Mouse (Mus musculus): Measurements from ENCODE around the gene Fbxo40.

Fbxo40 gene

GRCm38 (mm10) chr16:36947646-36948197 lies 42.5 kb downstream of the Fbxo40 start:
- no peak for DNase-seq (ENCODE audit: extremely low read depth, insufficient read length, low spot score)

GRCm38 (mm10) chr16:36946459-36947159 lies 43.7 kb downstream of the Fbxo40 start:
- no peak for DNase-seq (ENCODE audit: extremely low read depth, insufficient read length, low spot score)

- DNase-seq (ENCODE audit: extremely low read depth, insufficient read length, low spot score), result no peak
These were observed 45.3 kb downstream of the Fbxo40 start for GRCm38 (mm10) chr16:36944895-36945424.

GRCm38 (mm10) chr16:36943591-36943990 lies 46.7 kb downstream of the Fbxo40 start:
- DNase-seq (ENCODE audit: extremely low read depth, insufficient read length, low spot score), result no peak

- no peak for DNase-seq (ENCODE audit: extremely low read depth, insufficient read length, low spot score)
These were observed 48.4 kb downstream of the Fbxo40 start for GRCm38 (mm10) chr16:36941895-36942294.

GRCm38 (mm10) chr16:36941137-36941727 lies 49.0 kb downstream of the Fbxo40 start:
- DNase-seq (ENCODE audit: extremely low read depth, insufficient read length, low spot score), result no peak

GRCm38 (mm10) chr16:36935814-36936213 lies 54.5 kb downstream of the Fbxo40 start:
- DNase-seq (ENCODE audit: extremely low read depth, insufficient read length, low spot score), result no peak

- no peak for DNase-seq (ENCODE audit: extremely low read depth, insufficient read length, low spot score)
These were observed 55.2 kb downstream of the Fbxo40 start, which contains the start of gene Hcls1 for GRCm38 (mm10) chr16:36934841-36935620. Hcls1 (plus strand) TSS chr16:36934983.

GRCm38 (mm10) chr16:36934131-36934840 lies 56.0 kb downstream of the Fbxo40 start:
- DNase-seq (ENCODE audit: extremely low read depth, insufficient read length, low spot score), result no peak

- DNase-seq (ENCODE audit: extremely low read depth, insufficient read length, low spot score), result no peak
These were observed 57.7 kb downstream of the Fbxo40 start for GRCm38 (mm10) chr16:36932546-36932945.

GRCm38 (mm10) chr16:36931976-36932375 lies 58.3 kb downstream of the Fbxo40 start:
- no peak for DNase-seq (ENCODE audit: extremely low read depth, insufficient read length, low spot score)

- DNase-seq (ENCODE audit: extremely low read depth, insufficient read length, low spot score), result no peak
These were observed 58.9 kb downstream of the Fbxo40 start for GRCm38 (mm10) chr16:36931381-36931780.

GRCm38 (mm10) chr16:36930231-36931136 lies 59.8 kb downstream of the Fbxo40 start:
- no peak for DNase-seq (ENCODE audit: extremely low read depth, insufficient read length, low spot score)

- no peak for DNase-seq (ENCODE audit: extremely low read depth, insufficient read length, low spot score)
These were observed 61.1 kb downstream of the Fbxo40 start for GRCm38 (mm10) chr16:36929216-36929615.

- DNase-seq (ENCODE audit: extremely low read depth, insufficient read length, low spot score), result no peak
These were observed 62.2 kb downstream of the Fbxo40 start for GRCm38 (mm10) chr16:36928106-36928500.

- no peak for DNase-seq (ENCODE audit: extremely low read depth, insufficient read length, low spot score)
These were observed 62.7 kb downstream of the Fbxo40 start for GRCm38 (mm10) chr16:36927495-36928105.

- DNase-seq (ENCODE audit: extremely low read depth, insufficient read length, low spot score), result no peak
These were observed 63.5 kb downstream of the Fbxo40 start for GRCm38 (mm10) chr16:36926514-36927447.

GRCm38 (mm10) chr16:36925797-36926196 lies 64.5 kb downstream of the Fbxo40 start:
- no peak for DNase-seq (ENCODE audit: extremely low read depth, insufficient read length, low spot score)

Measured in 3134 (cell line).